Mouse (Mus musculus): Measurements from ENCODE around the gene Defa32. TPM values are rescaled to one million over a fixed set of nuclear protein-coding genes. Genes with fewer than 3 reads are reported as not detected.
"Not testable (repeated sequence)": the region's sequence is repeated elsewhere in the genome, so short reads cannot be mapped to it uniquely, and the experiment has no call there.

The Defa32 gene
- polyA plus RNA-seq (2015; fragmentation: Nextera tagmentation; extraction: Ambion mirVana) = 1.1 TPM in 1 of 2 replicates, not detected in the other

- no CpG with 5 or more reads among the region's 2 CpGs for WGBS
- not testable (repeated sequence) for H3K27me3 ChIP-seq (replicated peaks; ENCODE audit: control insufficient read depth, insufficient read depth, low read length); H3K4me2 ChIP-seq (ENCODE audit: low read depth, low read length); H3K9ac ChIP-seq (ENCODE audit: low read depth, low read length); ATAC-seq; H3K9me3 ChIP-seq (ENCODE audit: control insufficient read depth, low read length); H3K36me3 ChIP-seq (ENCODE audit: control insufficient read depth, insufficient read depth, low read length); H3K27ac ChIP-seq (ENCODE audit: low read length); H3K4me3 ChIP-seq (ENCODE audit: low read length); H3K4me1 ChIP-seq (ENCODE audit: control insufficient read depth, insufficient read depth, low read length)
Measured at GRCm38 (mm10) chr8:21528732-21529131, at the start of gene Defa32. TSS of gene Defa32 (plus strand) at chr8:21529032.

GRCm38 (mm10) chr8:21508958-21509357 lies 19.9 kb upstream of the Defa32 start, which contains the start of gene Defa20:
TSS of gene Defa20 (plus strand) at chr8:21509258.
- WGBS = no CpG with 5 or more reads among the region's 2 CpGs
- H3K36me3 ChIP-seq (ENCODE audit: control insufficient read depth, insufficient read depth, low read length); ATAC-seq; H3K4me1 ChIP-seq (ENCODE audit: control insufficient read depth, insufficient read depth, low read length); H3K4me2 ChIP-seq (ENCODE audit: low read depth, low read length); H3K27ac ChIP-seq (ENCODE audit: low read length); H3K9ac ChIP-seq (ENCODE audit: low read depth, low read length); H3K27me3 ChIP-seq (replicated peaks; ENCODE audit: control insufficient read depth, insufficient read depth, low read length); H3K9me3 ChIP-seq (ENCODE audit: control insufficient read depth, low read length); H3K4me3 ChIP-seq (ENCODE audit: low read length): not testable (repeated sequence)

- H3K9ac ChIP-seq (ENCODE audit: low read depth, low read length); H3K4me1 ChIP-seq (ENCODE audit: control insufficient read depth, insufficient read depth, low read length); H3K27me3 ChIP-seq (replicated peaks; ENCODE audit: control insufficient read depth, insufficient read depth, low read length); H3K9me3 ChIP-seq (ENCODE audit: control insufficient read depth, low read length); H3K4me2 ChIP-seq (ENCODE audit: low read depth, low read length); H3K4me3 ChIP-seq (ENCODE audit: low read length); H3K36me3 ChIP-seq (ENCODE audit: control insufficient read depth, insufficient read depth, low read length); H3K27ac ChIP-seq (ENCODE audit: low read length); ATAC-seq: not testable (repeated sequence)
- no CpG with 5 or more reads among the region's 1 CpGs for WGBS
Measured at GRCm38 (mm10) chr8:21565086-21565485, 36.3 kb downstream of the Defa32 start, which contains the start of gene Defa37. TSS of gene Defa37 (plus strand) at chr8:21565386.

Other genes starting within 250 kb of the Defa32 start
- gene Defa27, start 213.5 kb upstream of the Defa32 start, polyA plus RNA-seq (2015; fragmentation: Nextera tagmentation; extraction: Ambion mirVana) = not detected in 2 replicates
- gene Defa29, start 202.0 kb upstream of the Defa32 start, polyA plus RNA-seq (2015; fragmentation: Nextera tagmentation; extraction: Ambion mirVana) = not detected in 2 replicates
- gene Defa2, start 150.5 kb upstream of the Defa32 start, polyA plus RNA-seq (2015; fragmentation: Nextera tagmentation; extraction: Ambion mirVana) = 0.83 TPM in 1 of 2 replicates, not detected in the other
- gene Defa33, start 137.2 kb upstream of the Defa32 start, polyA plus RNA-seq (2015; fragmentation: Nextera tagmentation; extraction: Ambion mirVana) = not detected in 2 replicates
- not detected in 2 replicates for gene Defa36, start 101.6 kb upstream of the Defa32 start, polyA plus RNA-seq (2015; fragmentation: Nextera tagmentation; extraction: Ambion mirVana)
- gene Gm7849, start 72.5 kb upstream of the Defa32 start, polyA plus RNA-seq (2015; fragmentation: Nextera tagmentation; extraction: Ambion mirVana) = 11.5 TPM in 1 of 2 replicates, not detected in the other
- 0.86 and 2.0 TPM in 2 replicates for gene Defa20, start 19.8 kb upstream of the Defa32 start, polyA plus RNA-seq (2015; fragmentation: Nextera tagmentation; extraction: Ambion mirVana)
- 0.39 and 1.1 TPM in 2 replicates for gene Defa37, start 36.4 kb downstream of the Defa32 start, polyA plus RNA-seq (2015; fragmentation: Nextera tagmentation; extraction: Ambion mirVana)
- 0.39 TPM in 1 of 2 replicates, not detected in the other for gene Defa28, start 54.0 kb downstream of the Defa32 start, polyA plus RNA-seq (2015; fragmentation: Nextera tagmentation; extraction: Ambion mirVana)
- 11.5 and 21.0 TPM in 2 replicates for gene Gm7861, start 65.5 kb downstream of the Defa32 start, polyA plus RNA-seq (2015; fragmentation: Nextera tagmentation; extraction: Ambion mirVana)
- gene Defa26, start 89.2 kb downstream of the Defa32 start, polyA plus RNA-seq (2015; fragmentation: Nextera tagmentation; extraction: Ambion mirVana) = 1.2 and 1.5 TPM in 2 replicates
- gene Defa17, start 126.7 kb downstream of the Defa32 start, polyA plus RNA-seq (2015; fragmentation: Nextera tagmentation; extraction: Ambion mirVana) = 155 and 196 TPM in 2 replicates
- gene Defa34, start 136.8 kb downstream of the Defa32 start, polyA plus RNA-seq (2015; fragmentation: Nextera tagmentation; extraction: Ambion mirVana) = not detected in 2 replicates
- gene AY761184, start 174.6 kb downstream of the Defa32 start, polyA plus RNA-seq (2015; fragmentation: Nextera tagmentation; extraction: Ambion mirVana) = 1.8 TPM in 2 replicates
- 214 and 247 TPM in 2 replicates for gene Defa24, start 205.5 kb downstream of the Defa32 start, polyA plus RNA-seq (2015; fragmentation: Nextera tagmentation; extraction: Ambion mirVana)

All from intestine, embryonic 16.5 days (tissue).